Mouse (Mus musculus) bone marrow macrophage, adult 2 months (primary cell): ENCODE results near the gene Med10. TPM values are rescaled to one million over a fixed set of nuclear protein-coding genes. Genes with fewer than 3 reads are reported as not detected.

ENCODE experiments used
- H3K27ac ChIP-seq: 2 replicates; pipeline ENCODE4 v1.5.1; 2012; ENCODE audit warnings: low read depth, low read length; ENCODE audit not compliant: insufficient read depth
- H3K4me1 ChIP-seq: 2 replicates; pipeline ENCODE4 v1.6.1; 2012; ENCODE audit warnings: low read length; ENCODE audit not compliant: control insufficient read depth, insufficient read depth
- H3K4me3 ChIP-seq: 2 replicates; pipeline ENCODE4 v1.5.1; 2012; ENCODE audit warnings: mild to moderate bottlenecking, low read length, moderate library complexity; ENCODE audit not compliant: insufficient read depth
- CTCF ChIP-seq: IDR thresholded peaks from 2 replicates; pipeline ENCODE4 v1.5.1; 2012; ENCODE audit warnings: low read depth, mild to moderate bottlenecking, low read length, moderate library complexity
- POLR2A ChIP-seq: IDR thresholded peaks from 2 replicates; pipeline ENCODE4 v1.6.1; 2012; ENCODE audit warnings: mild to moderate bottlenecking, low read depth, low read length, borderline replicate concordance
- polyA plus RNA-seq: library from polyadenylated mRNA; stranded (reverse); fragments of >200 nt; gene quantifications from 2 replicates; pipeline ENCODE4 v1.2.4, GENCODE M21; 2012; ENCODE audit not compliant: missing spikeins, insufficient read depth, insufficient read length

Gene Med10
- polyA plus RNA-seq, 1 experiment: 49.9 TPM

- no peak overlapping the region for H3K4me3 ChIP-seq
- no peak overlapping the region for H3K27ac ChIP-seq
- H3K4me1 ChIP-seq: no peaks in the 10 kb centered on the region
- no peak for TF ChIP-seq POLR2A
- no peak for TF ChIP-seq CTCF
These were observed 62.7 kb downstream of the Med10 start for GRCm38 (mm10) chr13:69864911-69865310.

Other genes with a start within 250 kb of the Med10 start
- gene Srd5a1, start 191.0 kb upstream of the Med10 start, polyA plus RNA-seq: 3.3 and 3.6 TPM in 2 replicates
- gene Ube2ql1, start 62.5 kb upstream of the Med10 start, polyA plus RNA-seq: not detected in 2 replicates